Mouse (Mus musculus) embryonic facial prominence, embryonic 14.5 days (tissue): Measurements from ENCODE around the gene C2cd5. TPM values are rescaled to one million over a fixed set of nuclear protein-coding genes. Genes with fewer than 3 reads are reported as not detected.
"Not testable (repeated sequence)": the region's sequence is repeated elsewhere in the genome, so short reads cannot be mapped to it uniquely, and the experiment has no call there.

Source experiments
- ATAC-seq: fragments of 200-750 bp; cut with Nextera tagmentation; 2 replicates; pipeline ENCODE4 v1.8.0; 2017; ENCODE audit warnings: low read depth, moderate number of reproducible peaks, moderate TSS enrichment
- DNase-seq: peaks from one replicate; pipeline ENCODE4 v3.0.0-alpha.2; 2015; ENCODE audit warnings: low spot score
- H3K27ac ChIP-seq: fragments of 300-500 bp; sonication (generic); replicated peaks from 2 replicates; pipeline ENCODE4 v1.5.1; 2014; ENCODE audit warnings: low read depth, mild to moderate bottlenecking, low read length, moderate library complexity
- H3K27me3 ChIP-seq: fragments of 300-500 bp; sonication (generic); replicated peaks from 2 replicates; pipeline ENCODE4 v1.6.1; 2014; ENCODE audit warnings: low read length; ENCODE audit not compliant: control insufficient read depth, insufficient read depth
- H3K36me3 ChIP-seq: fragments of 300-500 bp; sonication (generic); 2 replicates; pipeline ENCODE4 v1.6.1; 2014; ENCODE audit warnings: low read length, mixed read lengths; ENCODE audit not compliant: control insufficient read depth, insufficient read depth
- H3K4me1 ChIP-seq: fragments of 300-500 bp; sonication (generic); 2 replicates; pipeline ENCODE4 v1.6.1; 2014; ENCODE audit warnings: antibody characterized with exemption, low read length; ENCODE audit not compliant: control insufficient read depth, insufficient read depth
- H3K4me2 ChIP-seq: fragments of 300-500 bp; sonication (generic); 2 replicates; pipeline ENCODE4 v1.6.1; 2014; ENCODE audit warnings: low read depth, mild to moderate bottlenecking, low read length, moderate library complexity, mixed read lengths
- H3K4me3 ChIP-seq: fragments of 300-500 bp; sonication (generic); 2 replicates; pipeline ENCODE4 v1.5.1; 2014; ENCODE audit warnings: low read depth, mild to moderate bottlenecking, low read length
- H3K9ac ChIP-seq: fragments of 300-500 bp; sonication (generic); 2 replicates; pipeline ENCODE4 v1.6.1; 2014; ENCODE audit warnings: low read depth, mild to moderate bottlenecking, low read length, moderate library complexity, mixed read lengths
- H3K9me3 ChIP-seq: fragments of 300-500 bp; sonication (generic); 2 replicates; pipeline ENCODE4 v1.6.1; 2016; ENCODE audit warnings: low read length; ENCODE audit not compliant: control insufficient read depth
- WGBS: fragments of 180-500 bp; shearing (Covaris S2); extraction: QIAGEN DNeasy Blood & Tissue Kit; methylation state at CpG from one replicate; pipeline ENCODE4 v1.1.7; 2014; 5-methylcytosine and 5-hydroxymethylcytosine counted together
- polyA plus RNA-seq: library from polyadenylated mRNA; unstranded; fragments of >200 nt; fragmentation: Nextera tagmentation; extraction: Ambion mirVana; gene quantifications from 2 replicates; pipeline ENCODE4 v1.2.1, GENCODE M21; 2014

C2cd5 gene
- polyA plus RNA-seq, 1 experiment from 2014 or later: 19.1 TPM

- H3K9me3 ChIP-seq: no peaks in the 10 kb centered on the region
- 0 out of 2 replicates have a peak, but pooled peaks cover 2% of the 10 kb centered on the region for H3K4me1 ChIP-seq
- H3K36me3 ChIP-seq: no peaks in the 10 kb centered on the region
- H3K4me3 ChIP-seq: no peak overlapping the region
- WGBS: 69% methylated on average over 6 of the region's 6 CpGs
- H3K27me3 ChIP-seq: no peaks in the 10 kb centered on the region
- ATAC-seq: no peak
- no peak overlapping the region for H3K4me2 ChIP-seq
- no peak for DNase-seq
- no peak overlapping the region for H3K27ac ChIP-seq
- no peak overlapping the region for H3K9ac ChIP-seq
These were observed 112.3 kb downstream of the C2cd5 start for GRCm38 (mm10) chr6:142987616-142988015.

DNA sequence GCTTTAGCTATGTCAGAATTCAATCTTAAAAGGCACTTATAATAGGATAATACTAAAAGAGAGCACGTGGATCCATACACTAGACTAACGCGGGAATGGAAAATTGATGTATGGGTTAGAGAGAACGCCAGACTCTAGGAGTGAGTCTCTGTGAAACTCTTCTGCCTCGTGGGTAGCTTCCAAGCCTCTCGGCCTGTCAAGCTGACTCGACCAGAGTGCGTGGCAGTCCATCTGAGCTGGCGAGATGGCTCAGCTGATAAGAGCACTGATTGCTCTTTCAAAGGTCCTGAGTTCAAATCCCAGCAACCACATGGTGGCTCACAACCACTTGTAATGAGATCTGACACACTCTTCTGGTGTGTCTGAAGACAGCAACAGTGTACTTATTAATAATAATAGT, 113.2 kb downstream of the C2cd5 start:
- H3K27ac ChIP-seq, H3K9ac ChIP-seq, H3K4me2 ChIP-seq, H3K4me1 ChIP-seq, DNase-seq, ATAC-seq, H3K36me3 ChIP-seq, H3K27me3 ChIP-seq, H3K4me3 ChIP-seq, H3K9me3 ChIP-seq: not testable (repeated sequence)
- 88% methylated on average over 9 of the region's 9 CpGs for WGBS

- WGBS: 86% methylated on average over 9 of the region's 9 CpGs
- not testable (repeated sequence) for DNase-seq
These were observed 114.2 kb downstream of the C2cd5 start for GRCm38 (mm10) chr6:142985561-142986238.

DNA sequence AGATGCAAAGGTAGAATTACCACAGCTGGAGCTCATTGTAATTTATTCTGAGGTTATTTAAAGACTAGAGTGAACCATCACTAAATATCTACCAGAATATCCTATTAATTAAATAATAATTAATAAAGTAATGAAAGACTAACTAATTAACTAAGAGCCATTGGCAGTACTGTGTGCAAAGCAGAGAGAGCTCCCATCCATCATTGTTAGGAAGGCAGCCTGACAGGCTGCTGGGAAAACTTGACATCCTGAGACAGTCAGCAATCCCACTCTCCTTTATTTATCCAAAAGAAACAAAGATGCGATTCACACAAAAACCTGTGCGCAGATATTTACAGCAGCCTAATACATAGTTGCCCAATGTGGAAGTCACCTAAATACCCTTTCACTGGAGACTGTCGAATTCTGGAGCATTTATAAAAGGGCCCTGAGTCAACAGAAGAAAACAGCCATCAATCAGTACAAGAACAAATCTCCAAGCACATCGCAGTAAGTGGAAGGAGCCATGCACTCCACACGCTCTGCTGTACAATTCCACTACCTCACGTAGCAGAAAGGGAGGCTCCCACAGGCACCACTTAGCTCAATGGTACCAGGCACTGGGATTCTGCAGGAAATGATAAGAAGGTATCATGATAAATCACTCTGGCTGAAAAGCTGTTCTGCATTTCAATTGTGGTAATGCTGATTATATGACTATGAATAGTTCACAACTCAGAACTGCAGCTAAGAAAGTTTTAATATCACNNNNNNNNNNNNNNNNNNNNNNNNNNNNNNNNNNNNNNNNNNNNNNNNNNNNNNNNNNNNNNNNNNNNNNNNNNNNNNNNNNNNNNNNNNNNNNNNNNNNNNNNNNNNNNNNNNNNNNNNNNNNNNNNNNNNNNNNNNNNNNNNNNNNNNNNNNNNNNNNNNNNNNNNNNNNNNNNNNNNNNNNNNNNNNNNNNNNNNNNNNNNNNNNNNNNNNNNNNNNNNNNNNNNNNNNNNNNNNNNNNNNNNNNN, 120.0 kb downstream of the C2cd5 start:
- H3K9me3 ChIP-seq: no peaks in the 10 kb centered on the region
- no peaks in the 10 kb centered on the region for H3K36me3 ChIP-seq
- ATAC-seq: no peak
- H3K27me3 ChIP-seq: no peaks in the 10 kb centered on the region
- DNase-seq: no peak
- H3K4me2 ChIP-seq: no peak overlapping the region
- no peak overlapping the region for H3K4me3 ChIP-seq
- no peak overlapping the region for H3K27ac ChIP-seq
- 29% methylated on average over 6 of the region's 6 CpGs for WGBS
- H3K4me1 ChIP-seq: no peaks in the 10 kb centered on the region
- H3K9ac ChIP-seq: no peak overlapping the region

More at GRCm38 (mm10) chr6:142985561-142986238, 114.2 kb downstream of the C2cd5 start:
- not testable (repeated sequence) for H3K36me3 ChIP-seq, H3K9ac ChIP-seq, ATAC-seq, H3K4me1 ChIP-seq, H3K27ac ChIP-seq, H3K9me3 ChIP-seq, H3K4me3 ChIP-seq, H3K4me2 ChIP-seq, H3K27me3 ChIP-seq

DNA sequence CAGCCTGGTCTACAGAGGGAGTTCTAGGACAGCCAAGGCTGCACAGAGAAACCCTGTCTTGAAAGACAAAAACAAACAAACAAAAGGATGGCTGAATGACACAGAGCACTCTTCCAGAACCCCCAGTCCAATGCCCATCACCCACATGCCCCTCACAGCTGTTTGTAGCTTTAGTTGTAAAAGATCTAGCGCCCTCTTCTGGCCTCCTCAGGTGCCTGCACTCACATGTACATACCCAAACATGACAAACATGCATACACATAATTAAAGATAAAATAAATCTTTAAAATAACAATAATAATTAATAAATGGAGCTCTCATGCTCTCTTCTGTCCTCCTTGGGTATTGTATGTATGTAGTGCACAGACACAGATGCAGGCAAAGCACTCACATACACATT, 122.7 kb downstream of the C2cd5 start:
- Histone ChIP-seq H3K9me3 (no peaks in the 10 kb centered on the region), H3K4me3 (no peak overlapping the region), H3K4me1 (no peaks in the 10 kb centered on the region), H3K4me2 (no peak overlapping the region), H3K9ac (no peak overlapping the region), H3K36me3 (no peaks in the 10 kb centered on the region), H3K27ac (no peak overlapping the region), H3K27me3 (no peaks in the 10 kb centered on the region)
- WGBS: 42% methylated on average over 1 of the region's 1 CpGs
- no peak for DNase-seq
- no peak for ATAC-seq

- no peaks in the 10 kb centered on the region for H3K9me3 ChIP-seq
- H3K36me3 ChIP-seq: no peaks in the 10 kb centered on the region
- no peaks in the 10 kb centered on the region for H3K4me1 ChIP-seq
- no peak overlapping the region for H3K4me3 ChIP-seq
- 87% methylated on average over 7 of the region's 7 CpGs for WGBS
- H3K27ac ChIP-seq: no peak overlapping the region
- H3K9ac ChIP-seq: no peak overlapping the region
- no peaks in the 10 kb centered on the region for H3K27me3 ChIP-seq
- no peak for DNase-seq
- H3K4me2 ChIP-seq: no peak overlapping the region
- ATAC-seq: no peak
These were observed 126.7 kb downstream of the C2cd5 start for GRCm38 (mm10) chr6:142973289-142973688.

DNA sequence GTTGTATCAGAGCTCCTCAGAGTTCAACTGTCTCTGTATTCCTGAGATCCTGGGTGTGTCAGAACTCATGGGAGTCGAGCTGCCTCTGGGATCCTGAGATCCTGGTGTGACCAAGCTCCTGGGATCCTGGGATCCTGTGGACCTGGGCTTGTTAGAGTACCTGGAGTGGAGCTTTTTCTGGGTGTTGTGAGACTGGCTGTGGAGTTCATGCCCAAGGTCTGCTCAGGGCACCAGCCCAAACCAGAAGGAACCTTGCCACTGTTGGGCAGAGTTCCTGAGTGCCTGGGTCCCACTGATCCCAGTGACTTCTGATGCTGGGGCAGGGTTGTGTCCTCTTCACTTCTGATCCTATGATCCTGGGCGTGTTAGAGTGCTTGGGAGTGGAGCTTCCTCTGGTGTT, 127.7 kb downstream of the C2cd5 start:
- no peaks in the 10 kb centered on the region for H3K4me1 ChIP-seq
- no peaks in the 10 kb centered on the region for H3K9me3 ChIP-seq
- H3K27ac ChIP-seq: no peak overlapping the region
- H3K36me3 ChIP-seq: no peaks in the 10 kb centered on the region
- H3K4me2 ChIP-seq: no peak overlapping the region
- H3K27me3 ChIP-seq: no peaks in the 10 kb centered on the region
- no peak overlapping the region for H3K9ac ChIP-seq
- DNase-seq (no peak), ATAC-seq (no peak)
- WGBS: 57% methylated on average over 2 of the region's 2 CpGs
- H3K4me3 ChIP-seq: no peak overlapping the region

DNA sequence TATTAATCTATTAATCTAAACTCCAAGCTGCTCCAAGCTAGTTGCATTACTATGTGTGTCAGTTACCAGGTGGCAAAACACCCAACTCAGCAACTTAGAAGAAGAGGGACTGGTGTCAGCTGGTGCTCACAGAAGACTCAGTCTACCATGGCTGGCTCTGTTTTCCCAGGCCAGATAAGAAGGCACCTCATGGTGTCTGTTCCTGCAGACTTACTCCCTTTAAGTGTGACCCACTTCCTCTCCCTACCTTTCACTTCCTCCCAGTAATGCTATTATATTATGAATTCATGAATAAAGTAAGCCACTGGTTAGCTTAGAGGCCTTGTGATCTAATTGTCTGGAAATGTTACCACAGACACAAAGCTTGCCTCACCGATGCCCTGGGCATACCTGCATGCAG, 132.5 kb downstream of the C2cd5 start:
- no peak for DNase-seq
- H3K36me3 ChIP-seq: no peaks in the 10 kb centered on the region

More for the DNA sequence above, 132.5 kb downstream of the C2cd5 start:
- no peak for ATAC-seq
- WGBS: 85% methylated on average over 1 of the region's 1 CpGs
- H3K9ac ChIP-seq: no peak overlapping the region
- no peak overlapping the region for H3K4me2 ChIP-seq
- H3K27me3 ChIP-seq: peaks cover 10% of the 10 kb centered on the region; the same call in 1 of the 2 replicates
- H3K9me3 ChIP-seq: no peaks in the 10 kb centered on the region
- no peak overlapping the region for H3K27ac ChIP-seq
- H3K4me1 ChIP-seq: no peaks in the 10 kb centered on the region
- no peak overlapping the region for H3K4me3 ChIP-seq
